Mouse (Mus musculus) CH12.LX (cell line): ENCODE measurements around the gene Dock11. TPM values are rescaled to one million over a fixed set of nuclear protein-coding genes. Genes with fewer than 3 reads are reported as not detected.

ENCODE experiments used
- DNase-seq: peaks from one replicate; pipeline ENCODE4 v3.0.0-alpha.2; 2013; ENCODE audit errors: extremely low read depth
- H3K27ac ChIP-seq: 2 replicates; pipeline ENCODE4 v1.5.1; 2012; ENCODE audit warnings: low read depth, mild to moderate bottlenecking, control low read depth, moderate library complexity; ENCODE audit not compliant: insufficient read depth
- H3K27me3 ChIP-seq: replicated peaks from 2 replicates; pipeline ENCODE3; 2012; ENCODE audit warnings: inconsistent platforms
- H3K36me3 ChIP-seq, 2 experiments: replicated peaks in 1 of 2; 2 replicates each; pipeline versions ENCODE3 to v1.6.1; 2012; ENCODE audit warnings: inconsistent platforms in 1 of 2, low read length in 1 of 2, mild to moderate bottlenecking in 1 of 2, mixed read lengths in 1 of 2, moderate library complexity in 1 of 2; ENCODE audit not compliant: control insufficient read depth in 1 of 2, insufficient read depth in 1 of 2
- H3K4me1 ChIP-seq, 2 experiments: 2 replicates each; pipeline ENCODE4 v1.6.1; 2012; ENCODE audit warnings: inconsistent platforms in 1 of 2, moderate library complexity in 1 of 2; ENCODE audit not compliant: insufficient read depth in 2 of 2, control insufficient read depth in 1 of 2
- H3K4me2 ChIP-seq: 2 replicates; pipeline ENCODE4 v1.6.1; 2012; ENCODE audit warnings: low read depth, mild to moderate bottlenecking, control low read depth; ENCODE audit not compliant: poor library complexity, insufficient read depth, severe bottlenecking
- H3K4me3 ChIP-seq, 3 experiments: fragments of 150-350 bp in 1 of 3; sonication (generic) in 1 of 3; replicated peaks in 1 of 3; 2 replicates each; pipeline versions ENCODE3 to v1.5.1; 2011 to 2012; ENCODE audit warnings: low read depth in 2 of 3, low read length in 2 of 3, mild to moderate bottlenecking in 2 of 3, moderate library complexity in 2 of 3, control low read depth in 1 of 3, improper control_type of control experiment in 1 of 3, inconsistent platforms in 1 of 3, mixed read lengths in 1 of 3; ENCODE audit not compliant: poor library complexity in 1 of 3
- H3K79me2 ChIP-seq: replicated peaks from 2 replicates; pipeline ENCODE4 v1.6.1; 2012; ENCODE audit warnings: mild to moderate bottlenecking, moderate library complexity; ENCODE audit not compliant: control insufficient read depth, poor library complexity, insufficient read depth, severe bottlenecking; ENCODE audit errors: extremely low read depth
- H3K9ac ChIP-seq: 2 replicates; pipeline ENCODE4 v1.6.1; 2012; ENCODE audit warnings: low read depth, mild to moderate bottlenecking, control low read depth, moderate library complexity; ENCODE audit not compliant: insufficient read depth
- H3K9me3 ChIP-seq: replicated peaks from 2 replicates; pipeline ENCODE3; 2012; ENCODE audit warnings: low read length, inconsistent platforms, mixed read lengths
- CHD1 ChIP-seq: IDR thresholded peaks from 2 replicates; pipeline ENCODE4 v1.6.1; 2012; ENCODE audit warnings: low read depth, low read length, improper control_type of control experiment, inconsistent platforms
- CHD2 ChIP-seq: IDR thresholded peaks from 2 replicates; pipeline ENCODE4 v1.6.1; 2011; ENCODE audit warnings: low read length, improper control_type of control experiment
- E2F4 ChIP-seq: IDR thresholded peaks from 2 replicates; pipeline ENCODE4 v1.6.1; 2011; ENCODE audit warnings: low read depth, low read length, improper control_type of control experiment; ENCODE audit not compliant: insufficient replicate concordance
- ETS1 ChIP-seq: conservative IDR thresholded peaks from 2 replicates; pipeline ENCODE4 v1.6.1; 2012; ENCODE audit warnings: low read depth, mild to moderate bottlenecking, inconsistent platforms, low read length, improper control_type of control experiment, moderate library complexity
- HCFC1 ChIP-seq: IDR thresholded peaks from 2 replicates; pipeline ENCODE4 v1.6.1; 2012; ENCODE audit warnings: low read depth, mild to moderate bottlenecking, inconsistent platforms, low read length, improper control_type of control experiment
- IRF4 ChIP-seq: IDR thresholded peaks from 2 replicates; pipeline ENCODE4 v1.6.1; 2014; ENCODE audit warnings: low read depth, mild to moderate bottlenecking, inconsistent platforms, low read length, improper control_type of control experiment
- MAZ ChIP-seq: IDR thresholded peaks from 2 replicates; pipeline ENCODE4 v1.6.1; 2012; ENCODE audit warnings: low read depth, mild to moderate bottlenecking, inconsistent platforms, low read length, improper control_type of control experiment, moderate library complexity
- MXI1 ChIP-seq: IDR thresholded peaks from 2 replicates; pipeline ENCODE4 v1.6.1; 2011; ENCODE audit warnings: mild to moderate bottlenecking, low read depth, low read length, improper control_type of control experiment
- NELFE ChIP-seq: IDR thresholded peaks from 2 replicates; pipeline ENCODE4 v1.6.1; 2011; ENCODE audit warnings: low read depth, low read length, improper control_type of control experiment
- PAX5 ChIP-seq: IDR thresholded peaks from 2 replicates; pipeline ENCODE4 v1.6.1; 2012; ENCODE audit warnings: low read length, inconsistent platforms, mixed read lengths
- POLR2A ChIP-seq: IDR thresholded peaks from 2 replicates; pipeline ENCODE4 v1.6.1; 2011; ENCODE audit warnings: low read depth, mild to moderate bottlenecking, improper control_type of control experiment, low read length
- POLR2AphosphoS2 ChIP-seq: IDR thresholded peaks from 2 replicates; pipeline ENCODE4 v1.6.1; 2011; ENCODE audit warnings: low read depth, low read length, improper control_type of control experiment
- RAD21 ChIP-seq: IDR thresholded peaks from 2 replicates; pipeline ENCODE4 v1.6.1; 2011; ENCODE audit warnings: low read depth, mild to moderate bottlenecking, low read length, improper control_type of control experiment, moderate library complexity
- RCOR1 ChIP-seq: conservative IDR thresholded peaks from 2 replicates; pipeline ENCODE4 v1.6.1; 2012; ENCODE audit warnings: low read depth, mild to moderate bottlenecking, inconsistent platforms, low read length, improper control_type of control experiment
- SIN3A ChIP-seq: IDR thresholded peaks from 2 replicates; pipeline ENCODE4 v1.6.1; 2012; ENCODE audit warnings: low read length, improper control_type of control experiment, inconsistent platforms
- SMC3 ChIP-seq: IDR thresholded peaks from 2 replicates; pipeline ENCODE4 v1.6.1; 2011; ENCODE audit warnings: low read depth, low read length, improper control_type of control experiment
- UBTF ChIP-seq: IDR thresholded peaks from 2 replicates; pipeline ENCODE4 v1.6.1; 2012; ENCODE audit warnings: low read depth, mild to moderate bottlenecking, inconsistent platforms, low read length, improper control_type of control experiment, moderate library complexity
- USF1 ChIP-seq: IDR thresholded peaks from 2 replicates; pipeline ENCODE4 v1.6.1; 2014; ENCODE audit warnings: low read depth, mild to moderate bottlenecking, inconsistent platforms, low read length, improper control_type of control experiment
- ZC3H11A ChIP-seq: IDR thresholded peaks from 2 replicates; pipeline ENCODE4 v1.6.1; 2012; ENCODE audit warnings: low read depth, mild to moderate bottlenecking, inconsistent platforms, low read length, improper control_type of control experiment
- ZKSCAN1 ChIP-seq: IDR thresholded peaks from 2 replicates; pipeline ENCODE4 v1.6.1; 2012; ENCODE audit warnings: low read depth, inconsistent platforms, low read length, improper control_type of control experiment, borderline replicate concordance
- ZMIZ1 ChIP-seq: IDR thresholded peaks from 2 replicates; pipeline ENCODE4 v1.6.1; 2012; ENCODE audit warnings: low read depth, mild to moderate bottlenecking, inconsistent platforms, low read length, improper control_type of control experiment
- dilution Hi-C: fragments of 300-500 bp; cut with MboI; formaldehyde crosslinking; loops from 2 replicates; pipeline ENCODE4 v1.14.3; 2020; ENCODE audit warnings: low sequenced_read_pairs; ENCODE audit not compliant: extremely low pct_unique_long_range_greater_than_20kb, extremely low pct_ligation_motif_present
- in situ Hi-C: fragments of 300-500 bp; cut with MboI; formaldehyde crosslinking; loops from 3 replicates; pipeline ENCODE4 v1.14.3; 2019; ENCODE audit warnings: low sequenced_read_pairs, low pct_ligation_motif_present, low pct_unique_long_range_greater_than_20kb, mixed read lengths
- polyA plus RNA-seq: library from polyadenylated mRNA; unstranded; fragments of >175 nt; gene quantifications from 2 replicates; pipeline ENCODE4 v1.2.1, GENCODE M21; 2012; ENCODE audit warnings: low read depth; ENCODE audit not compliant: insufficient read length
- total RNA-seq, 2 experiments: library from RNA; depleted of rRNA; stranded (reverse); fragments of 300-350 nt in 1 of 2; fragments of >200 nt in 1 of 2; gene quantifications; 2 replicates each; pipeline ENCODE4 v1.2.3; 2012 to 2014

Gene Dock11
- total and polyA plus RNA-seq, 3 experiments: 25.4 to 47.6 (median 31.8) TPM

- DNase-seq: no peak
- no peaks in the 10 kb centered on the region for H3K4me1 ChIP-seq
- no peaks in the 10 kb centered on the region for H3K79me2 ChIP-seq
- no peak overlapping the region for H3K9ac ChIP-seq
- H3K36me3 ChIP-seq: peaks cover 10 to 24% of the 10 kb centered on the region in 2 experiments
- no peak overlapping the region for H3K27ac ChIP-seq
- in situ Hi-C loops: no loop called here
- dilution Hi-C loops: no loop called here
- TF ChIP-seq MXI1 (no peak), CHD2 (no peak), SIN3A (no peak), USF1 (no peak), POLR2A (no peak), E2F4 (no peak), NELFE (no peak), HCFC1 (no peak), ZKSCAN1 (no peak), MAZ (no peak), ZC3H11A (no peak), IRF4 (no peak), RAD21 (no peak), POLR2AphosphoS2 (no peak), CHD1 (no peak), SMC3 (no peak), PAX5 (no peak), UBTF (no peak)
- no peak overlapping the region for H3K4me2 ChIP-seq
- H3K4me3 ChIP-seq: no peak overlapping the region
- H3K27me3 ChIP-seq: no peaks in the 10 kb centered on the region
- no peaks in the 10 kb centered on the region for H3K9me3 ChIP-seq
These were observed 142.5 kb downstream of the Dock11 start for GRCm38 (mm10) chrX:36031113-36031512.

DNA sequence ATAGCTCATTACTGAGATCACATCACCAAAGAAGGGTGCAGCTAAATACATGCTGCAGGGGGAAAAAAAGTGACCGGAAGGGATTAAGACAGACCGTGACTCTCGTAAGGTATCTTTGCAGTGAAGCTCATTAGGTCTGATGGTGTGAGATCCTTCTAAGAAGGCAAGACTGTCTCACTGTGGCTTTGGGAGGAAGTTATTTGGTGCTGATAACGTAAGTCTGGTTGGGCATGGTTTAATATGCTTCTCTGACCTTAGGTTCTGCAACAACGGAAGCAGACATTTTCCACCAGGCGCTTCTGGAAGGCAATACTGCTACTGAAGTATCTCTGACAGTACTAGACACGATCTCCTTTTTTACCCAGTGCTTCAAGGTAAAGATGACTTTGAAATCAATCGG is 145.4 kb downstream of the Dock11 start:
- no peaks in the 10 kb centered on the region for H3K4me1 ChIP-seq
- no peaks in the 10 kb centered on the region for H3K79me2 ChIP-seq
- H3K4me3 ChIP-seq: no peak overlapping the region
- H3K9me3 ChIP-seq: no peaks in the 10 kb centered on the region
- no peak overlapping the region for H3K4me2 ChIP-seq
- no peaks in the 10 kb centered on the region for H3K27me3 ChIP-seq
- dilution Hi-C loops (no loop called here), in situ Hi-C loops (no loop called here)
- no peak overlapping the region for H3K27ac ChIP-seq
- DNase-seq: no peak
- TF ChIP-seq ETS1 (no peak), HCFC1 (no peak), POLR2AphosphoS2 (no peak), CHD1 (no peak), ZMIZ1 (no peak), POLR2A (no peak), NELFE (no peak), RCOR1 (no peak), PAX5 (no peak), IRF4 (no peak), SMC3 (no peak)
- TF ChIP-seq, all 38 proteins: peak for 0
- H3K36me3 ChIP-seq: peaks cover 20 to 33% of the 10 kb centered on the region in 2 experiments
- H3K9ac ChIP-seq: no peak overlapping the region
